Mouse (Mus musculus) E14TG2a.4 (cell line): Measurements from ENCODE around the gene Dmbt1.

Source experiments
- H3K27me3 ChIP-seq: 2 replicates; pipeline ENCODE4 v1.6.1; 2014; ENCODE audit warnings: low read length, control low read depth; ENCODE audit not compliant: insufficient read depth
- H3K36me3 ChIP-seq: 2 replicates; pipeline ENCODE4 v1.6.1; 2014; ENCODE audit warnings: low read length, control low read depth; ENCODE audit not compliant: insufficient read depth
- H3K4me1 ChIP-seq: replicated peaks from 2 replicates; pipeline ENCODE4 v1.6.1; 2014; ENCODE audit warnings: low read depth, low read length, control low read depth
- H3K4me3 ChIP-seq: replicated peaks from 2 replicates; pipeline ENCODE4 v1.5.1; 2014; ENCODE audit warnings: mild to moderate bottlenecking, low read length
- H3K9me3 ChIP-seq: 2 replicates; pipeline ENCODE4 v1.6.1; 2014; ENCODE audit warnings: low read length, control low read depth
- CTCF ChIP-seq: conservative IDR thresholded peaks from 2 replicates; pipeline ENCODE4 v1.5.1; 2014; ENCODE audit warnings: low read length
- NANOG ChIP-seq: IDR thresholded peaks from 2 replicates; pipeline ENCODE4 v1.6.1; 2014; ENCODE audit warnings: borderline replicate concordance, low read length, mixed read lengths
- POU5F1 ChIP-seq: IDR thresholded peaks from 2 replicates; pipeline ENCODE4 v1.6.1; 2014; ENCODE audit warnings: low read length, borderline replicate concordance

Dmbt1 gene

DNA sequence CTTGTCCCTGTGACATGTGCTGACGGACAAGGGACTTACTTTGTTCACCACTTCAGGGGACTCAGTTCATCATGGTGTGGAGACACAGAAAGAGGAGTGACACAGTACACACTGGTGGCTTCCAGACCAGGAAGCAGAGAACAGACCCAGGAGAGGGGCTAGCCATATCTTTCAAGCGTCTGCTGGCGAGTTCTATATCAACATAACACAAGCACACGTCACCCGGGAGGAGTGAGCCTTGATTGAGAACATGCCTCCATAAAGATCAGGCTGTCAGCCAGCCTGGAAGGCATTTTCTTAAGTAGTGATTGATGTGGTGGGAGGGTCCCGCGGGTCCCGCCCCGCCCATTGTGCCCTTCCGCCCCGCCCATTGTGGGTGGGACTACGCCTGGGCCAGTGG lies 98.2 kb downstream of the Dmbt1 start:
- Histone ChIP-seq H3K4me1 (no peaks in the 10 kb centered on the region), H3K9me3 (peaks cover 36% of the 10 kb centered on the region), H3K4me3 (no peak overlapping the region), H3K36me3 (no peaks in the 10 kb centered on the region), H3K27me3 (no peaks in the 10 kb centered on the region)
- TF ChIP-seq CTCF, result no peak
- no peak for TF ChIP-seq POU5F1
- no peak for TF ChIP-seq NANOG

DNA sequence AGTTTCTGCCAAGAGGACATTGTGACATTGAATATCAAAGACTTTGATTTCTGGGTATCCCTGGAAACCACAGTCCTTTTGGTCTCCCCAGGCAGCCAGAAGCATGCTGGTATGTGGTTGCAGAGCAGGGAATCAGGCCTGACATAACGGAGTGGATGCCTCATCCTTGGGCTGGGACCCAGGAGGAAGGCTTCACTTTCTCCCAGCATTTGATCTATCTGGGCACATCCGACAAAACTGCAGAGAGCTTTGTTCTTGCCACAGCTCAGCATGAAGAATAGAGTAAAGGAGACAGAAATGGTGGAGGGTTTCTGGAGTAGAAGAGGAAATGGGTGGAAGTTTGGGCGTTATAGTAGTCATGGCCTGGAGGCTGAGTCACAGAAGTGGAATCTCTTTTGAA lies 101.3 kb downstream of the Dmbt1 start:
- Histone ChIP-seq H3K27me3 (no peaks in the 10 kb centered on the region), H3K4me3 (no peak overlapping the region), H3K4me1 (no peaks in the 10 kb centered on the region), H3K9me3 (peaks cover 46% of the 10 kb centered on the region), H3K36me3 (no peaks in the 10 kb centered on the region)
- no peak for TF ChIP-seq POU5F1
- TF ChIP-seq CTCF, result no peak
- TF ChIP-seq NANOG, result no peak

DNA sequence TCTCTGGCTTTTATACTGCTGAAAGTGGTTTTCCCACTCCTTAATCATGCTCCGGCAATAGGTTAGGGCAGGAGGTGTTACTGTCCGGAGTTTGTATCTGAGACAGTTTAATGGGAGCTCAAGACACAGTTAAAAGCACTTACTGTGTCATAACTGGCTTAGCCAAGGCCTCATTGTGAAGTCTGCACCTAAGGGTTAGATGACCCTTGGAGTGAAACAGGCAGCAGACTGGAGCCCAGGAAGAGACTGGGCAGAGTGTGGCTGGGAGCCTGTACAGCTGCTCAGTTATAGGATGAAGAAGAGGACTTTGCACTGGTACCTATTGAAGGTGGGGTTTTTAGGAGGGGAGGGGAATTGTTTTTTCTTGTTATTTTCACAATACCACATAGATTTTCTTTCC lies 114.4 kb downstream of the Dmbt1 start, which contains the start of gene 4933402N03Rik:
4933402N03Rik (minus strand) TSS at position 101 of the 400 bp plus-strand sequence.
- Histone ChIP-seq H3K4me1 (no peaks in the 10 kb centered on the region), H3K9me3 (no peaks in the 10 kb centered on the region), H3K4me3 (no peak within 1 kb of the TSS), H3K36me3 (no peaks in the 10 kb centered on the region), H3K27me3 (no peaks in the 10 kb centered on the region)
- TF ChIP-seq NANOG, result no peak
- TF ChIP-seq POU5F1, result no peak
- TF ChIP-seq CTCF, result no peak

DNA sequence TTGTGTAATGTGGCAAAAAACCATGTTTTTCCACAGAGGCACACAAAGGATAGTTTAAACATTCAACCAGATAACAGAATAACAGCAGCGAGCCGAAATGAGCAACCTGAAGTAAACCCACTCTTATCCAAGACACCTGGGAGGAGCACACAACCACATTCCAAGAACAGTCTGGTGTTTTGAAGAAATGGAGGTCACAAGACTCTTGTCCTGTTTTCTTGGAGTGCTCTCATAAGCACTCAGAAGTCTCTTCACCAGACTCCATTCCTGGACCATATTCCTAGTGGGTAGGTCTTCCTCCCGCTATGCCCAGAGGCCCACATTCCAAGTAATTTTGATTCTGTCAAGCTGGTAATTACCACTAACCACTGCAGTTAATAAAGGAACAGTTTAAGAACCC lies 118.3 kb downstream of the Dmbt1 start:
- no peaks in the 10 kb centered on the region for H3K27me3 ChIP-seq
- no peaks in the 10 kb centered on the region for H3K4me1 ChIP-seq
- peaks cover 4% of the 10 kb centered on the region; the same call in 1 of the 2 replicates for H3K9me3 ChIP-seq
- TF ChIP-seq CTCF (no peak), POU5F1 (no peak), NANOG (no peak)
- H3K4me3 ChIP-seq, result no peak overlapping the region
- H3K36me3 ChIP-seq, result no peaks in the 10 kb centered on the region

DNA sequence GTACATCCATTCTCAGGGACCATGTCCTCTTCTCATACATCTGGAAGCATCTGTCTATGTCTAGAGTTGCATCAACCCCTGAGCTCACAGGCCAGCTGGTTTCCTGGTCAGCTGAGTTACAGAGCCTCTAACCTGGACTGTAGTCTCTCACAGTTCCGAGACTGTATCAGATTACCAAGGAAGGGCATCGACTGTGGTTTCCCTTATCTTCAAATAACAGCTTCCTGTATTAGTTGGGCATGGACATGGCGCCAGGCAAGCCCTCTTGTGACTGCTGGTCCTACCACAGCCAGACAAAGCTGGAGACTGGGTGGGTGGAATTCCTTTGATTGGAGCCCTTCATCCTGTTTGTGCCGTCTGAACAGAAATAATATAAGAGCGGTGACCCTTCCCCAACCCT lies 121.2 kb downstream of the Dmbt1 start:
- Histone ChIP-seq H3K36me3 (no peaks in the 10 kb centered on the region), H3K4me3 (no peak overlapping the region), H3K9me3 (peaks cover 4% of the 10 kb centered on the region; the same call in 1 of the 2 replicates), H3K27me3 (no peaks in the 10 kb centered on the region), H3K4me1 (no peaks in the 10 kb centered on the region)
- TF ChIP-seq NANOG (no peak), POU5F1 (no peak), CTCF (no peak)

DNA sequence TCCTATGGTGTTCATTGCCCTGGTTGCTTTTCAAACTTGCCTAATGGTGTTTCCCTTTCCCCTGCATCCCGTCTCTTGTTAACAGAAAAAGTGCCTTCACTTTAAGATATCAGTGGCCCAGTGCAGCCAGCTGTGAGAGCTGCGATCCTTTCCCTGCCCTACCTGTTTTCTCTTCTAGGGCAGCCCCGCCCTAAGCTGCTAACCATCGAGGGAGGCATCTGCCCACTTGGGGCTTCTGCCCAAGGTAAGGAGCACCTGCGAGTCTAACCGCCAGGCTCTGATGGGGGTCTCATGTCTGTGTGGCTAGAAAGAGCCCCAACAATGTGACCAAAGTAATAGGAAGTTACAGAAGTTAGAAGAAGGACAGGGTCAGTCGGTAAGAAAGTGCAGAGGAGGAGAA lies 130.4 kb downstream of the Dmbt1 start:
- TF ChIP-seq CTCF (no peak), POU5F1 (no peak), NANOG (no peak)
- H3K36me3 ChIP-seq, result no peaks in the 10 kb centered on the region
- H3K4me3 ChIP-seq, result no peak overlapping the region
- H3K27me3 ChIP-seq, result no peaks in the 10 kb centered on the region
- no peaks in the 10 kb centered on the region for H3K4me1 ChIP-seq
- 0 out of 2 replicates have a peak, but pooled peaks cover 3% of the 10 kb centered on the region for H3K9me3 ChIP-seq

DNA sequence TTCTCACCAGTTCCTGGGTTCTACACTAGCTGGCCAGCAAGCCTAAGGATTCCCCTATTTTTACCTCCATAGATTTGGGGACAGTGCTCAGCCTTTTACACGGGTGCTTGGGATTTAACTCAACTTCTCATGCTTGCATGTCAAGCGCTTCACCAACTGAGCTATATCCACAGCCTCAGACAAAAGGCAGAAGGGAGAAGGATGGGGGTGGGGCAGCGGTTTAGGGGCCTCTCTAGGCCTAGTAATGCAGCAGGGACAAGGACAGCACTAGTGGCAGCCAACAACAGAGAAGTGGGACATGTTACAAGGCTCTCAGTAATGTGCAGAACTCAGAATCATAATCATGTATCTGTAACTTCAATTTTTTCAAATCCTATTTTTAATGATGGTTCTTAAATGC lies 135.9 kb downstream of the Dmbt1 start:
- Histone ChIP-seq H3K4me1 (no peaks in the 10 kb centered on the region), H3K4me3 (no peak overlapping the region), H3K9me3 (0 out of 2 replicates have a peak, but pooled peaks cover 3% of the 10 kb centered on the region), H3K36me3 (no peaks in the 10 kb centered on the region), H3K27me3 (no peaks in the 10 kb centered on the region)
- no peak for TF ChIP-seq NANOG
- TF ChIP-seq POU5F1, result no peak
- no peak for TF ChIP-seq CTCF

DNA sequence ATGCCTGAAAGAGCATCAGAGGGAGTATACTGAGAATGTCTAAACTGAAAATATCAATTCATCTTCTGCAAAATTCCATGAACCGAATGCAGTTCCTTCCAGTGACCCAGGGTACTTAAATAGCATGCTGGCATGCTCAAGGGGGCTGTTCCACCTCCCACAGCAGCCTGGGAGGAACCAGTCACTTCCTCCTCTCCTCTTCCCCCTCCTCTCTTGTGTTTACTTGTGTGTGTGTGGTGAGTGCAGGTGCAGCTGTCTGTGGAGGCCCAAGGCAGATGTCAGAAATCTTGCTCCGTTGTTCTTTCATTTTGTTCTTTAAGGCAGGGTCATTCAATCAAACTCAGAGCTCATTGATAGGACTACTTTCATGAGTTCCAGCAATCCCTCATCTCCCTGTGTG lies 137.2 kb downstream of the Dmbt1 start:
- TF ChIP-seq POU5F1 (no peak), CTCF (no peak), NANOG (no peak)
- Histone ChIP-seq H3K27me3 (no peaks in the 10 kb centered on the region), H3K4me3 (no peak overlapping the region), H3K36me3 (no peaks in the 10 kb centered on the region), H3K4me1 (no peaks in the 10 kb centered on the region), H3K9me3 (0 out of 2 replicates have a peak, but pooled peaks cover 3% of the 10 kb centered on the region)
